Mouse (Mus musculus): ENCODE data around the gene Gng3. TPM values are rescaled to one million over a fixed set of nuclear protein-coding genes. Genes with fewer than 3 reads are reported as not detected.
A peak's percentile ranks its signal among the peaks of the same experiment; 100 is the strongest.

Gng3 gene
- 68.0 and 78.5 TPM in 2 replicates for total RNA-seq (2014; rRNA removed)
- polyA plus RNA-seq (2015; fragmentation: Nextera tagmentation; extraction: Ambion mirVana) = 594 and 622 TPM in 2 replicates

DNA sequence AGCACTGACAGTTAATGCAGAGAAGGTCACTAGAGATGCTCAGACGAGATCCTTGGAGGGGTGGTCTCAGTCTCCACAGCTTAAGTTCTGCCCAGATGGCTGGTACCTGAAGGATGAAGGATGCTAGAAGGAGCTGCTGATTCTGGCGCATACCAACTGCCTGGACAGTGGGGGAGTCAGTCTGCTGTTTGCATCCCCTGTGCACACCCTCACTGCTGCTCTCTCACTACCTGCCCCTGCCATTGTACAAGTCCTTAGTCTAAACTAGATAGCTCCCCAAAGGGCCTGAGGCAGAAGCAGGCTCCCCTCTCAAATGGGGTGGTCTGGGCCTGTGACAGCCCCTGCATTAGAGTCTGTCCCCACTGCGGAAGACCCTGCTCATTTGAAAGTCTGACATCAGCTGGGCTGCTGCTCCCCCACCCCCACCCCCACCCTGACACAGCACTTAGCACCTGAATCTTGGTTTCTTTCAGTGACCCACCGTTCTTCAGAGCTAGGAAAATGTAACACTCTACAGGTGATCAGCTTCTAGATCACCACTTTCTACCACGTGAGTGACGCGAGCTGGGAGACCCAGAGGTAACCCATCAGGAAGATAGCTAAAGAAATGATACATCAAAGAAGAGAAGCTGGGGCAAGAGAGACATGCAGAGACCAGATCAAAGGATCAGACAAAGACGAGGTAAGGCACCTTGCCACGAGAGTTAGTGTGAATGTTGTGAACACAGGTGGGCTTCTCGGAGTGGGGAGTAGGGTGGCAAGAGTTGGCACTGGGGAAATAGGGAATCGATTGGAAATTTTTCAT, at the start of gene Gng3:
TSS of gene Gng3 (minus strand) at position 92 of the 805 bp plus-strand sequence.
- peak; percentile 91 for DNase-seq
- H3K9ac ChIP-seq = peak within 1 kb of the TSS; percentile 97
- TF ChIP-seq CTCF (IDR thresholded peaks at IDR 0.05; ENCODE audit: low read depth) = no peak
- WGBS = 23% methylated on average over 11 of the region's 11 CpGs
- H3K4me3 ChIP-seq (ENCODE audit: low read depth, low read length) = peak within 1 kb of the TSS; percentile 72
- peak within 1 kb of the TSS; percentile 98 for H3K27ac ChIP-seq (ENCODE audit: low read depth, low read length)
- H3K27me3 ChIP-seq (ENCODE audit: insufficient read depth, low read length) = no peaks in the 10 kb centered on the region
- H3K36me3 ChIP-seq (ENCODE audit: insufficient read depth) = peaks cover 21% of the 10 kb centered on the region
- no peaks in the 10 kb centered on the region for H3K9me3 ChIP-seq (ENCODE audit: low read length)
- H3K4me1 ChIP-seq (ENCODE audit: insufficient read depth) = peaks cover 5% of the 10 kb centered on the region
- peak within 1 kb of the TSS; percentile 84 for H3K4me2 ChIP-seq (ENCODE audit: low read depth)
- peak; percentile 76 for ATAC-seq

DNA sequence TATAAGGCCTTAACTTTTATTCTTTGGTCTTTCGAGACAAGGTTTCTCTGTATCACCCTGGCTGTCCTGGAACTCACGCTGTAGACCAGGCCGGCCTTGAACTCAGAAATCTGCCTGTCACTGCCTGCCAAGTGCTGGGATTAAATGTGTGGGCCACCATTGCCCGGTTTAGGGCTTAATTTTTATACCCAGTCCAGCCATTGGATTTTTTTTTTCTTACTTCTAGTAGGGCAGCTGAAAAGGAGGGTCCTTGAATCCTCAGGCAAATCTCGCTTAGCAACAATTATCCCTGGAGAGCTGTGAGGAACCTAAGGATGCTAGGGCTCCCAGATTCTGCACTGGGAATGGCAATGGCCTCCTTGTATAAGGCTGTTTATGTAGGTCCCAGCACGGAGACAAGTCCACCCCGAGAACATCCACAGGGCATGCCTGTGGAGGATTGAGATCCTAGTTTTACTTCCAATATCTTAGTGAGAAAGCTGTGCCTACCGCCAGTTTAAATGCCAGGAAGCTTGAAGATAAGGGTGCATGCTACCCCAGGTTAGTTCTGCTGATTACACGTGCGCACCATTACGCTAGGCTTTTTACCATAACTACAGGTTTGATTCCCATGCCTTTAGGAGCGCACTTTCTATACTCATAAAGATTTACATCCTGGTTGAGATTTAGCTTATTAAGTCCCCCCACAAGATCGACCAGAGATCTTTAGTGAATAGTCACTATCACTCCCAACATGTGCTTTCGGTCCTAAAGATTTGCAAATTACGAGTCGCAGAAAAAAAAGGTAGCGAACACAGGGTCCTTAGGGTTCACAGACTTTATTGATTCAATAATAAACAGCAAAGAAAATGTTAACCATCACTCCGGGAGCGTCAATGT, 48.8 kb upstream of the Gng3 start:
- no peak for ATAC-seq
- Histone ChIP-seq H3K27me3 (ENCODE audit: insufficient read depth, low read length) (no peaks in the 10 kb centered on the region), H3K4me2 (ENCODE audit: low read depth) (peak overlapping the region; percentile 85), H3K9ac (peak overlapping the region; percentile 63), H3K27ac (ENCODE audit: low read depth, low read length) (peak overlapping the region; percentile 85), H3K4me3 (ENCODE audit: low read depth, low read length) (peak overlapping the region; percentile 59), H3K9me3 (ENCODE audit: low read length) (no peaks in the 10 kb centered on the region), H3K36me3 (ENCODE audit: insufficient read depth) (0 out of 2 replicates have a peak, but pooled peaks cover 5% of the 10 kb centered on the region), H3K4me1 (ENCODE audit: insufficient read depth) (peaks cover 5% of the 10 kb centered on the region; the same call in 1 of the 2 replicates)
- no peak for DNase-seq
- no peak for TF ChIP-seq CTCF (IDR thresholded peaks at IDR 0.05; ENCODE audit: low read depth)
- 15% methylated on average over 19 of the region's 19 CpGs for WGBS

DNA sequence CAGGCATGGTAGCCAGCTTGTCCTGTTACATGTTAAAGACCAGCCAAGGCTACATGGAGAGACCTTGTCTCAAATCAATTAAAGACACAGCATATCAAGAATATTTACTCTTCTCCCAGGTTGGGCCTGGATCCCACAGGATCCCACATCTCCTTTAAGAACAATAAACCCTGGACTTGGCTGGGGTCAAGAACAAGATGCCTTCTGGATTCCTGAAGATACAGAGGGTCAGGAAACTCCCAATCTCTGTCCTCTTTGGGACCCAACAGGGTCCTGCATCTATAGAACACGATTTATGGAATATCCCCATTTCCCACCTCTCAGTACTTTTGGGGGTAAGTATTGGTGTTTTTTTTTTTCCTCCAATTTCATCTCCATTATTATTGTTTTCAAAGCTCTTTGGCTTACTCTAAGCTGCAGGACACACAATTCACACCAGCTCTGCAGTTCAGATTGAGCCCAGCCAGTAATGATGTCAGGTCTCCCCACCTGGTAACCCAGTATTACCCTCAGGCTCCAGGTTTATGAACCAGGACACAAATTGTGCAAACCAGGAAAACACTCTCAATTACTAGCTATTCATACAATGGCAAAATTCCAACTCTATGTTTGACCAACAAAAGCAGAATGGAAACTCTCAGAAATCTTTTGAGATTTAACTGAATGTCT, 48.1 kb upstream of the Gng3 start:
- Histone ChIP-seq H3K36me3 (ENCODE audit: insufficient read depth) (0 out of 2 replicates have a peak, but pooled peaks cover 5% of the 10 kb centered on the region), H3K9me3 (ENCODE audit: low read length) (no peaks in the 10 kb centered on the region), H3K4me3 (ENCODE audit: low read depth, low read length) (no peak overlapping the region), H3K4me1 (ENCODE audit: insufficient read depth) (peaks cover 5% of the 10 kb centered on the region; the same call in 1 of the 2 replicates), H3K9ac (no peak overlapping the region), H3K4me2 (ENCODE audit: low read depth) (peak overlapping the region; percentile 85; the same call in 1 of the 2 replicates), H3K27ac (ENCODE audit: low read depth, low read length) (no peak overlapping the region), H3K27me3 (ENCODE audit: insufficient read depth, low read length) (no peaks in the 10 kb centered on the region)
- DNase-seq (no peak), ATAC-seq (no peak)
- no peak for TF ChIP-seq CTCF (IDR thresholded peaks at IDR 0.05; ENCODE audit: low read depth)
- whole genome bisulfite sequencing = 56% methylated on average over 1 of the region's 1 CpGs

DNA sequence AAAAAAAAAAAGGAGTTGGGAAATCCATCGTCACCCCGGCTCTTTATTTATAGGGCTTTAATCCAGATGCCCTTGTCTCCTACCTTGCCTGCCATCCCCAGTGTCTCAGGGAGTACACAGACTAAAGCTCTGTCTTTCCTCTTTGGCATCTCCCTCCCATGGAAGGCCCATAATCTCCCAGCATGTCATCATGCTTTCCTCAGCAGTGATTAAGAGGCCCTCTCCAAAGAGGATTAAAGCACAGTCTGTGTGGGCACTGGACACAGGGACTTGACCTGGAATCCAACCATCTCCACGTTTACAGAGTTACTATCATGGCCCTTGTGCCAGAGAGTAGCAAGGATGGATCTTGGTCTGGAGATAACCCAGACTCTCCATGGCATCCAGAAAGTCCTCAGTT, 44.6 kb upstream of the Gng3 start, which contains the start of the genes Lbhd1 and Gm49403:
TSS of gene Lbhd1 (plus strand) at position 117 of the 400 bp plus-strand sequence.
TSS of gene Gm49403 (plus strand) at position 315 of the 400 bp plus-strand sequence.
- WGBS = 72% methylated on average over 3 of the region's 3 CpGs
- no peak for TF ChIP-seq CTCF (IDR thresholded peaks at IDR 0.05; ENCODE audit: low read depth)
- Histone ChIP-seq H3K9ac (no peak within 1 kb of the TSS), H3K9me3 (ENCODE audit: low read length) (no peaks in the 10 kb centered on the region), H3K27me3 (ENCODE audit: insufficient read depth, low read length) (no peaks in the 10 kb centered on the region), H3K4me2 (ENCODE audit: low read depth) (no peak within 1 kb of the TSS), H3K27ac (ENCODE audit: low read depth, low read length) (no peak within 1 kb of the TSS), H3K4me3 (ENCODE audit: low read depth, low read length) (no peak within 1 kb of the TSS), H3K4me1 (ENCODE audit: insufficient read depth) (peaks cover 9% of the 10 kb centered on the region; the same call in 1 of the 2 replicates), H3K36me3 (ENCODE audit: insufficient read depth) (no peaks in the 10 kb centered on the region)
- ATAC-seq = no peak
- no peak for DNase-seq

DNA sequence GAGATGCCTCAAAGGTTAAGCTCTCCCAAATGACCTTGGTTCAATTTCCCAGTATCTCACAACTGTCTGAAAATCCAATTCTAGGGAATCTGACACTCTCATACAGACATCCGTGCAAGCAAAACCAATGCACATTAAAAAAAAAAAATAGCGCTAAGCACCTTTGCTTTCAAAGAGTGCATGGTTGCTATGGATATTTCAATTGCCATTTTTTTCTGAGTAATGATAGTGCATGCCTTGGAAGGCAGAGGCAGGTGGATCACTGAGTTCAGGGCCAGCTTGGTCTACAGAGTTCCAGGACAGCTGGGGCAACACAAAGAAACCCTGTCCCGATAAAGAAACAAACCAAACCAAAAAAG, 42.0 kb upstream of the Gng3 start:
- H3K27ac ChIP-seq (ENCODE audit: low read depth, low read length) = peak overlapping the region; percentile 85; the same call in 1 of the 2 replicates
- no peak for DNase-seq
- H3K27me3 ChIP-seq (ENCODE audit: insufficient read depth, low read length) = no peaks in the 10 kb centered on the region
- H3K4me3 ChIP-seq (ENCODE audit: low read depth, low read length) = peak overlapping the region; percentile 80
- 0 out of 2 replicates have a peak, but pooled peaks cover 4% of the 10 kb centered on the region for H3K4me1 ChIP-seq (ENCODE audit: insufficient read depth)
- peaks cover 11% of the 10 kb centered on the region for H3K36me3 ChIP-seq (ENCODE audit: insufficient read depth)
- H3K4me2 ChIP-seq (ENCODE audit: low read depth) = peak overlapping the region; percentile 87
- WGBS = 11% methylated on average over 3 of the region's 3 CpGs
- no peaks in the 10 kb centered on the region for H3K9me3 ChIP-seq (ENCODE audit: low read length)
- TF ChIP-seq CTCF (IDR thresholded peaks at IDR 0.05; ENCODE audit: low read depth) = no peak
- ATAC-seq = peak; percentile 12; the same call in 1 of the 2 replicates
- H3K9ac ChIP-seq = peak overlapping the region; percentile 85
